Mouse (Mus musculus) midbrain, embryonic 11.5 days (tissue): ENCODE measurements around the gene Smim14. TPM values are rescaled to one million over a fixed set of nuclear protein-coding genes. Genes with fewer than 3 reads are reported as not detected.
A peak's percentile ranks its signal among the peaks of the same experiment; 100 is the strongest.
"Not testable (repeated sequence)": the region's sequence is repeated elsewhere in the genome, so short reads cannot be mapped to it uniquely, and the experiment has no call there.

Experiments
- ATAC-seq: fragments of 200-750 bp; cut with Nextera tagmentation; 2 replicates; pipeline ENCODE4 v1.8.0; 2017; ENCODE audit warnings: moderate TSS enrichment, moderate library complexity; ENCODE audit not compliant: low FRiP score
- DNase-seq: peaks from one replicate; pipeline ENCODE4 v3.0.0; 2015; ENCODE audit warnings: low spot score; ENCODE audit errors: missing footprints
- H3K27ac ChIP-seq: fragments of 300-500 bp; sonication (generic); 2 replicates; pipeline ENCODE4 v1.5.1; 2014; ENCODE audit warnings: low read depth, low read length
- H3K27me3 ChIP-seq: fragments of 300-500 bp; sonication (generic); 2 replicates; pipeline ENCODE4 v1.6.1; 2014; ENCODE audit warnings: mild to moderate bottlenecking, low read length, moderate library complexity, mixed read lengths; ENCODE audit not compliant: control insufficient read depth, insufficient read depth
- H3K36me3 ChIP-seq: fragments of 300-500 bp; sonication (generic); 2 replicates; pipeline ENCODE4 v1.6.1; 2014; ENCODE audit warnings: mild to moderate bottlenecking, low read length, moderate library complexity, mixed read lengths; ENCODE audit not compliant: control insufficient read depth, insufficient read depth
- H3K4me1 ChIP-seq: fragments of 300-500 bp; sonication (generic); 2 replicates; pipeline ENCODE4 v1.6.1; 2014; ENCODE audit warnings: low read length; ENCODE audit not compliant: control insufficient read depth, insufficient read depth
- H3K4me2 ChIP-seq: fragments of 300-500 bp; sonication (generic); 2 replicates; pipeline ENCODE4 v1.6.1; 2014; ENCODE audit warnings: mild to moderate bottlenecking, moderate library complexity
- H3K4me3 ChIP-seq: fragments of 300-500 bp; sonication (generic); 2 replicates; pipeline ENCODE4 v1.5.1; 2014; ENCODE audit warnings: low read depth, low read length
- H3K9ac ChIP-seq: fragments of 300-500 bp; sonication (generic); 2 replicates; pipeline ENCODE4 v1.6.1; 2014; ENCODE audit warnings: low read length
- H3K9me3 ChIP-seq: fragments of 300-500 bp; sonication (generic); 2 replicates; pipeline ENCODE4 v1.6.1; 2016; ENCODE audit warnings: low read length; ENCODE audit not compliant: control insufficient read depth
- WGBS: fragments of 180-500 bp; shearing (Covaris S2); extraction: QIAGEN DNeasy Blood & Tissue Kit; methylation state at CpG from one replicate; pipeline ENCODE4 v1.1.7; 2014; 5-methylcytosine and 5-hydroxymethylcytosine counted together
- polyA plus RNA-seq: library from polyadenylated mRNA; unstranded; fragments of >200 nt; fragmentation: Nextera tagmentation; extraction: Ambion mirVana; gene quantifications from 2 replicates; pipeline ENCODE4 v1.2.1, GENCODE M21; 2014

Smim14 gene
- polyA plus RNA-seq, 1 experiment from 2014 or later: 82.9 TPM

GRCm38 (mm10) chr5:65544616-65545015, 7.6 kb upstream of the Smim14 start:
- H3K9me3 ChIP-seq: no peaks in the 10 kb centered on the region
- no peak overlapping the region for H3K4me2 ChIP-seq
- no peak overlapping the region for H3K4me3 ChIP-seq
- DNase-seq: peak; percentile 73
- H3K27ac ChIP-seq: no peak overlapping the region
- H3K4me1 ChIP-seq: no peaks in the 10 kb centered on the region
- H3K36me3 ChIP-seq: no peaks in the 10 kb centered on the region
- H3K27me3 ChIP-seq: no peaks in the 10 kb centered on the region
- no peak for ATAC-seq
- WGBS: 82% methylated on average over 2 of the region's 2 CpGs
- H3K9ac ChIP-seq: no peak overlapping the region

GRCm38 (mm10) chr5:65543491-65543890, 6.5 kb upstream of the Smim14 start:
- DNase-seq: peak; percentile 45
- Histone ChIP-seq H3K4me3 (no peak overlapping the region), H3K4me1 (peaks cover 7% of the 10 kb centered on the region), H3K9ac (no peak overlapping the region), H3K4me2 (no peak overlapping the region), H3K36me3 (no peaks in the 10 kb centered on the region), H3K27me3 (no peaks in the 10 kb centered on the region), H3K9me3 (no peaks in the 10 kb centered on the region), H3K27ac (no peak overlapping the region)
- no peak for ATAC-seq
- WGBS: 93% methylated on average over 1 of the region's 1 CpGs

GRCm38 (mm10) chr5:65541889-65542288, 4.9 kb upstream of the Smim14 start:
- ATAC-seq (no peak), DNase-seq (no peak)
- Histone ChIP-seq H3K4me1 (peaks cover 7% of the 10 kb centered on the region), H3K36me3 (no peaks in the 10 kb centered on the region), H3K4me2 (no peak overlapping the region), H3K27ac (no peak overlapping the region), H3K9me3 (no peaks in the 10 kb centered on the region), H3K27me3 (no peaks in the 10 kb centered on the region), H3K4me3 (no peak overlapping the region), H3K9ac (no peak overlapping the region)
- WGBS: 89% methylated on average over 3 of the region's 3 CpGs

GRCm38 (mm10) chr5:65539786-65540185, 2.8 kb upstream of the Smim14 start:
- H3K36me3 ChIP-seq: no peaks in the 10 kb centered on the region

GRCm38 (mm10) chr5:65538829-65539228, 1.8 kb upstream of the Smim14 start:
- H3K36me3 ChIP-seq: no peaks in the 10 kb centered on the region
- DNase-seq (peak; percentile 83), ATAC-seq (no peak)
- no peak overlapping the region for H3K9ac ChIP-seq
- peak overlapping the region; percentile 13; the same call in 1 of the 2 replicates for H3K4me3 ChIP-seq
- no peaks in the 10 kb centered on the region for H3K27me3 ChIP-seq
- no peak overlapping the region for H3K27ac ChIP-seq
- peak overlapping the region; percentile 44 for H3K4me2 ChIP-seq
- H3K9me3 ChIP-seq: no peaks in the 10 kb centered on the region
- H3K4me1 ChIP-seq: peaks cover 12% of the 10 kb centered on the region
- 23% methylated on average over 4 of the region's 4 CpGs for WGBS

More at GRCm38 (mm10) chr5:65539786-65540185, 2.8 kb upstream of the Smim14 start:
- Histone ChIP-seq H3K9me3 (no peaks in the 10 kb centered on the region), H3K4me1 (peaks cover 12% of the 10 kb centered on the region), H3K27me3 (no peaks in the 10 kb centered on the region), H3K27ac (no peak overlapping the region), H3K9ac (no peak overlapping the region), H3K4me2 (no peak overlapping the region), H3K4me3 (no peak overlapping the region)
- 92% methylated on average over 3 of the region's 3 CpGs for WGBS
- ATAC-seq (no peak), DNase-seq (no peak)

GRCm38 (mm10) chr5:65538121-65538520, 1.1 kb upstream of the Smim14 start:
- Histone ChIP-seq H3K27me3 (no peaks in the 10 kb centered on the region), H3K9me3 (no peaks in the 10 kb centered on the region), H3K27ac (peak overlapping the region; percentile 95), H3K4me2 (peak overlapping the region; percentile 72), H3K36me3 (no peaks in the 10 kb centered on the region), H3K9ac (peak overlapping the region; percentile 89), H3K4me3 (peak overlapping the region; percentile 65), H3K4me1 (peaks cover 12% of the 10 kb centered on the region)
- under 1% methylated on average over 4 of the region's 4 CpGs for WGBS
- no peak for ATAC-seq
- DNase-seq: peak; percentile 83

GRCm38 (mm10) chr5:65537420-65538071, 562 bp upstream of the Smim14 start:
- no peaks in the 10 kb centered on the region for H3K9me3 ChIP-seq
- H3K4me3 ChIP-seq: peak overlapping the region; percentile 65
- ATAC-seq (peak; percentile 78), DNase-seq (no peak)
- under 1% methylated on average over 51 of the region's 59 CpGs for WGBS
- H3K4me1 ChIP-seq: peaks cover 12% of the 10 kb centered on the region
- H3K4me2 ChIP-seq: peak overlapping the region; percentile 72
- no peaks in the 10 kb centered on the region for H3K27me3 ChIP-seq
- peak overlapping the region; percentile 89 for H3K9ac ChIP-seq
- peak overlapping the region; percentile 95 for H3K27ac ChIP-seq
- H3K36me3 ChIP-seq: no peaks in the 10 kb centered on the region

- DNase-seq: not testable (repeated sequence)
- WGBS: 87% methylated on average over 10 of the region's 10 CpGs
Observed at GRCm38 (mm10) chr5:65536068-65536465, 917 bp downstream of the Smim14 start.

GRCm38 (mm10) chr5:65535457-65536067, 1.4 kb downstream of the Smim14 start:
- DNase-seq: peak; percentile 90

More at GRCm38 (mm10) chr5:65536068-65536465, 917 bp downstream of the Smim14 start:
- Histone ChIP-seq H3K4me2 (peak overlapping the region; percentile 72), H3K9ac (peak overlapping the region; percentile 89; the same call in 1 of the 2 replicates), H3K4me3 (peak overlapping the region; percentile 65; the same call in 1 of the 2 replicates), H3K4me1 (peaks cover 12% of the 10 kb centered on the region)
- H3K9me3 ChIP-seq, H3K36me3 ChIP-seq, H3K27ac ChIP-seq, H3K27me3 ChIP-seq, ATAC-seq: not testable (repeated sequence)

More at GRCm38 (mm10) chr5:65535457-65536067, 1.4 kb downstream of the Smim14 start:
- Histone ChIP-seq H3K4me3 (no peak overlapping the region), H3K27me3 (no peaks in the 10 kb centered on the region), H3K9ac (no peak overlapping the region), H3K27ac (no peak overlapping the region), H3K36me3 (no peaks in the 10 kb centered on the region), H3K9me3 (no peaks in the 10 kb centered on the region), H3K4me2 (no peak overlapping the region), H3K4me1 (peaks cover 12% of the 10 kb centered on the region)
- ATAC-seq: no peak
- WGBS: 79% methylated on average over 5 of the region's 5 CpGs
